Mouse (Mus musculus) heart, embryonic 12.5 days (tissue): ENCODE results near the gene Il24. TPM values are rescaled to one million over a fixed set of nuclear protein-coding genes. Genes with fewer than 3 reads are reported as not detected.

Source experiments
- ATAC-seq: fragments of 200-750 bp; cut with Nextera tagmentation; 2 replicates; pipeline ENCODE4 v1.8.0; 2017; ENCODE audit warnings: moderate TSS enrichment, moderate library complexity; ENCODE audit not compliant: insufficient number of reproducible peaks, low FRiP score
- H3K27ac ChIP-seq: fragments of 300-500 bp; sonication (generic); 2 replicates; pipeline ENCODE4 v1.5.1; 2016; ENCODE audit warnings: mild to moderate bottlenecking, moderate library complexity; ENCODE audit not compliant: poor library complexity, severe bottlenecking
- H3K27me3 ChIP-seq: fragments of 300-500 bp; sonication (generic); replicated peaks from 2 replicates; pipeline ENCODE4 v1.6.1; 2016; ENCODE audit warnings: mild to moderate bottlenecking, moderate library complexity
- H3K36me3 ChIP-seq: fragments of 300-500 bp; sonication (generic); 2 replicates; pipeline ENCODE4 v1.6.1; 2016; ENCODE audit warnings: mild to moderate bottlenecking, moderate library complexity
- H3K4me1 ChIP-seq: fragments of 300-500 bp; sonication (generic); replicated peaks from 2 replicates; pipeline ENCODE4 v1.6.1; 2016; ENCODE audit warnings: mild to moderate bottlenecking
- H3K4me2 ChIP-seq: fragments of 300-500 bp; sonication (generic); 2 replicates; pipeline ENCODE4 v1.6.1; 2016; ENCODE audit warnings: mild to moderate bottlenecking, moderate library complexity
- H3K4me3 ChIP-seq: fragments of 300-500 bp; sonication (generic); 2 replicates; pipeline ENCODE4 v1.5.1; 2016; ENCODE audit warnings: mild to moderate bottlenecking
- H3K9ac ChIP-seq: fragments of 300-500 bp; sonication (generic); 2 replicates; pipeline ENCODE4 v1.6.1; 2016; ENCODE audit warnings: mild to moderate bottlenecking, moderate library complexity
- H3K9me3 ChIP-seq: fragments of 300-500 bp; sonication (generic); replicated peaks from 2 replicates; pipeline ENCODE4 v1.6.1; 2016; ENCODE audit warnings: mild to moderate bottlenecking, moderate library complexity
- WGBS: fragments of 180-500 bp; shearing (Covaris S2); methylation state at CpG from one replicate; pipeline ENCODE4 v1.1.7; 2016; 5-methylcytosine and 5-hydroxymethylcytosine counted together
- polyA plus RNA-seq: library from polyadenylated mRNA; unstranded; fragments of >200 nt; fragmentation: Nextera tagmentation; extraction: Ambion mirVana; gene quantifications from 2 replicates; pipeline ENCODE4 v1.2.1, GENCODE M21; 2016

Il24 gene
- polyA plus RNA-seq, 1 experiment from 2014 or later = not detected

DNA sequence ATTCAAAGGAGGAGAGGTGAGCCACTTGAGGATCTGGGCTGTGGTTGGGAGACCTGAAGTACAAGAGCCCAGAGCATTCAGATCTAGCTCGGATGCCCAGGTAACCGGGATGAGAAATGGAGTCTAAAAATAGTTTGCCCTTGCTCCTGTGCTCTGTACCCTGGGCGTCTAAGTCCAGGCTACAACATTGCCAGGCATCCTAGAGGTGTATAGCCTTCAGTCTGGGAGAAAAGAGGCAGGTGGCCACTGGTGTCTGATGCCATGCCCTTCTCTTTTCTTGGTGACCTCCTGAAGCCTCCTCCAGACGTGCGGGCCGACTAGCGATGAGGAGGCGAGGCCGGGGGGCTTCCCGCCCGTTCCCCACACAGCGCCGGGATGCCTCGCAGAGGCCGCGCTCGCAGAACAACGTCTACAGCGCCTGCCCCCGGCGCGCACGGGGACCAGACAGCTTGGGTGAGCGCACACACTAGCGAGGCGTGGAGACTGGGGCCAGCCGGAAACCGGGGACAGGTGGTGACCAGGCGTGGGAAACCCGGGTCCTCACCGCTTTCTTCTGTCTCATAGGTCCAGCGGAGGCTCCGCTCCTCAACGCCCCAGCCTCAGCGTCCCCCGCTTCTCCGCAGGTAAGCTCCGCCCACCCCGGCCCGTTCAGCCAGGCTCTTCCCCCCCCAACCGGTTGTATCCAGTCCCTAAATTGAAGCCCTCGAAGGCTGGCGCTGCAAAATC, 9.2 kb downstream of the Il24 start:
- peak; percentile 42; the same call in 1 of the 2 replicates for ATAC-seq
- Histone ChIP-seq H3K4me3 (peak overlapping the region; percentile 55), H3K36me3 (no peaks in the 10 kb centered on the region), H3K9ac (peak overlapping the region; percentile 55), H3K9me3 (no peaks in the 10 kb centered on the region), H3K4me1 (peaks cover 6% of the 10 kb centered on the region), H3K27ac (no peak overlapping the region), H3K27me3 (peaks cover 36% of the 10 kb centered on the region), H3K4me2 (peak overlapping the region; percentile 94)
- 2% methylated on average over 43 of the region's 43 CpGs for WGBS

DNA sequence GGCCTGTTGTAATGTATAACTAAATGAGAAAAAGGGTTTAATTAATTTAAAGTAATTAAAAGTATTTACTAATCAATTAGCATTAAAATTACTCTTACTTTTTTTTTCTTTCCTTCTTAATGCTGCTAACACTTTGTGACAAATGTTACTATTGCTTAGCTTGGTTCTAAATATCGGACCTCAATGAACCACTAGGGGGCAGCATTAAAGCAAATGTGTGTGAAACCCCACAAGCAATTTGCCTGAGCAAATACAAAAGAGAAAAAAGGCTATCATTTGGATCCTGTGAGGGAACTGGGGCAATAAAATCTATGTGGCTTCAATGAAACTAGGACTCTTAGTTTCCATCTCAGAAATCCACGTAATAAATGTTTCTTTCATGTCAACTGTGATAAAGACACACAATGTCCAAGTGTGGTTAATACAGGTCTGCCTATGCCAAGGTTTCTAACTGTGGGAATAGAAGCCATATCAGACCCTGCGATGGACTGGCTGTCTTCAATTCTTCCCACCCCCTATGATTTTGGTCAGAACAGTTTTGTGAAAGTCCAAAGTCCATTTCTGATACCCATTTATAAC, 10.2 kb downstream of the Il24 start:
- no peak overlapping the region for H3K4me3 ChIP-seq
- no peaks in the 10 kb centered on the region for H3K36me3 ChIP-seq
- H3K4me1 ChIP-seq = peaks cover 6% of the 10 kb centered on the region
- no peaks in the 10 kb centered on the region for H3K9me3 ChIP-seq
- H3K4me2 ChIP-seq = no peak overlapping the region
- H3K27me3 ChIP-seq = peaks cover 30% of the 10 kb centered on the region
- H3K9ac ChIP-seq = no peak overlapping the region
- no peak for ATAC-seq
- 20% methylated on average over 3 of the region's 3 CpGs for WGBS
- no peak overlapping the region for H3K27ac ChIP-seq

DNA sequence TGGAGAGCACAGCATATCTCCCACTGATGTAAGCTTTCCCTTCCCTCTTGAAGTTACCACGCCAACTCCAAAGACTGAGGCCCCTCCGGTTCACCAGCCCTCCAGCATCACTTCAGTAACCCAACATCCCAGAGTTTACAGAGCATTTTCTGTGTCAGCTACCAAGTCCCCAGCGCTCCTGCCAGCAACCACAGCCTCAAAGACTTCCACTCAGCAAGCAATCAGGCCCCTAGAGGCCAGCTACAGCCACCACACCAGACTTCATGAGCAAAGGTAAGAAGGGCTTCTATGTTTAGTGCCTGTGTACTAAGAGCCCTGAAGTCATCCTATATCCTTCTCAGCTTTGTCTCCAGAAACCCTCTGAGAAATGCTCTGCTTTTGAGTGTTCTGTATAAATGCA, 11.3 kb downstream of the Il24 start:
- no peak overlapping the region for H3K4me2 ChIP-seq
- no peaks in the 10 kb centered on the region for H3K9me3 ChIP-seq
- peaks cover 30% of the 10 kb centered on the region for H3K27me3 ChIP-seq
- H3K4me3 ChIP-seq = no peak overlapping the region
- H3K4me1 ChIP-seq = peaks cover 6% of the 10 kb centered on the region
- H3K27ac ChIP-seq = no peak overlapping the region
- no peaks in the 10 kb centered on the region for H3K36me3 ChIP-seq
- ATAC-seq = no peak
- H3K9ac ChIP-seq = no peak overlapping the region
- 64% methylated on average over 3 of the region's 3 CpGs for whole genome bisulfite sequencing

GRCm38 (mm10) chr1:130875139-130875538, 12.1 kb downstream of the Il24 start:
- peaks cover 6% of the 10 kb centered on the region for H3K4me1 ChIP-seq

DNA sequence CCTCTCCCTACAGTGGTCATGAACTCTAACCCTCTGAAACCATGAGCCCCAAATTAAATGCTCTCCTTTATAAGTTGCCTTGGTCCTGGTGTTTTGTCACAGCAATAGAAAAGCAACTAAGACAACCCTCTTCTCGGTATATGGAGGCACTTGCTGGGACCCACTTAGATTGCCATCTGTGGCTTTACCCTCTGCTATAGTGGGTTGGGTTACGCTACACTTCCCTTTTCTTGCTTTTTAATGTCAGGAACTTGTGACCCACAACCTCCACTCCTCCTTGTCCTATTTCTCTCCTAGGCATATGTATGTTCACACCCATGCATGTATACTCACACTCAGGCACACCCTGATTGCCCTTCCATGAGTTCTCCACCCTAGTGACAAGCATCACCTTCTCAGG, 14.3 kb downstream of the Il24 start:
- Histone ChIP-seq H3K4me3 (no peak overlapping the region), H3K9me3 (no peaks in the 10 kb centered on the region), H3K27ac (no peak overlapping the region), H3K4me1 (peaks cover under 1% of the 10 kb centered on the region), H3K4me2 (no peak overlapping the region), H3K27me3 (peaks cover 9% of the 10 kb centered on the region), H3K36me3 (no peaks in the 10 kb centered on the region), H3K9ac (no peak overlapping the region)
- WGBS = 85% methylated on average over 2 of the region's 2 CpGs
- ATAC-seq = no peak

More at GRCm38 (mm10) chr1:130875139-130875538, 12.1 kb downstream of the Il24 start:
- Histone ChIP-seq H3K9me3 (no peaks in the 10 kb centered on the region), H3K36me3 (no peaks in the 10 kb centered on the region), H3K4me2 (no peak overlapping the region), H3K9ac (no peak overlapping the region), H3K27ac (no peak overlapping the region), H3K4me3 (no peak overlapping the region), H3K27me3 (peaks cover 28% of the 10 kb centered on the region)
- ATAC-seq = no peak; the same call in 1 of the 2 replicates
- 39% methylated on average over 3 of the region's 3 CpGs for WGBS

DNA sequence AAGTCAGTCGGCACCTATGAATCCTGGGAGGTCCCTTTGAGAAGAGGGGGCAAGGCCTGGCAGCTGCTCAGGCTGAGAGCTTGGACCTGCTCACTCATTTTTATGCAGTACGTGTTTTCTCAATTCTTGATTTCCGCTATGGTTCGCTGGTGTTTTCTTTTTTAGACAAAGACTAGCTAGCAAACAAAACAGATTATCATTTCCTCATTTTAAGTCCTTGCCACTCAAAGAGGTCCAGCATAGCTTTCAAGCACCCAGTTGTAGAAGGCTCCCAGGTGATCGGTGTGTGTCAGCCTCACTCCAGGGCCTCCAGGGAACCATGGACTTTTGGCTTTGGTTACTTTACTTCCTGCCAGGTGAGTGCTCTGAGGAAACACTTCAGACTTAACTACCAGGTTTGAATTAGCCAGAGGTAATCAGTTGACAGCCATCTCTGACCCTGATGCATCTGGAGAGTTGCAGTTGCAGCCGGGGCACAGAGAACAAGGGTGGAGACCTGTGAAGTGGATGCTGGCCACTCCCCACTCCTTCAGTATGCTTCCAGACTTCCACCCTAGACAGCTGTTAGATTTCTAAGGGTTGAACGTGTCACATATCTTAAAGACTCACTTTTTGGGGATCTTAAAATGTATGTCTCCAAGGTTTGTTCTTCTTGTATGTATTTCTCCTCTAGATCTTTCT, 21.6 kb downstream of the Il24 start, which contains the start of gene Fcmr:
Gene Fcmr, plus strand, starts transcription at position 129 of the 681 bp plus-strand sequence.
- Histone ChIP-seq H3K4me3 (no peak within 1 kb of the TSS), H3K9ac (no peak within 1 kb of the TSS), H3K27ac (no peak within 1 kb of the TSS), H3K36me3 (no peaks in the 10 kb centered on the region), H3K4me1 (no peaks in the 10 kb centered on the region), H3K27me3 (no peaks in the 10 kb centered on the region), H3K9me3 (no peaks in the 10 kb centered on the region), H3K4me2 (no peak within 1 kb of the TSS)
- WGBS = 78% methylated on average over 7 of the region's 7 CpGs
- ATAC-seq = no peak

- no peak overlapping the region for H3K9ac ChIP-seq
- H3K4me2 ChIP-seq = no peak overlapping the region
- no peaks in the 10 kb centered on the region for H3K9me3 ChIP-seq
- no peaks in the 10 kb centered on the region for H3K4me1 ChIP-seq
- WGBS = 86% methylated on average over 5 of the region's 5 CpGs
- no peak overlapping the region for H3K27ac ChIP-seq
- ATAC-seq = no peak
- no peak overlapping the region for H3K4me3 ChIP-seq
- H3K27me3 ChIP-seq = no peaks in the 10 kb centered on the region
- no peaks in the 10 kb centered on the region for H3K36me3 ChIP-seq
Observed at GRCm38 (mm10) chr1:130864741-130865140, 22.5 kb downstream of the Il24 start.

GRCm38 (mm10) chr1:130864238-130864637, 23.0 kb downstream of the Il24 start:
- no peak overlapping the region for H3K4me3 ChIP-seq
- no peak overlapping the region for H3K4me2 ChIP-seq
- no peaks in the 10 kb centered on the region for H3K27me3 ChIP-seq
- H3K9me3 ChIP-seq = no peaks in the 10 kb centered on the region
- 74% methylated on average over 4 of the region's 4 CpGs for WGBS
- H3K4me1 ChIP-seq = no peaks in the 10 kb centered on the region
- H3K9ac ChIP-seq = no peak overlapping the region
- H3K27ac ChIP-seq = no peak overlapping the region
- H3K36me3 ChIP-seq = no peaks in the 10 kb centered on the region
- no peak for ATAC-seq

DNA sequence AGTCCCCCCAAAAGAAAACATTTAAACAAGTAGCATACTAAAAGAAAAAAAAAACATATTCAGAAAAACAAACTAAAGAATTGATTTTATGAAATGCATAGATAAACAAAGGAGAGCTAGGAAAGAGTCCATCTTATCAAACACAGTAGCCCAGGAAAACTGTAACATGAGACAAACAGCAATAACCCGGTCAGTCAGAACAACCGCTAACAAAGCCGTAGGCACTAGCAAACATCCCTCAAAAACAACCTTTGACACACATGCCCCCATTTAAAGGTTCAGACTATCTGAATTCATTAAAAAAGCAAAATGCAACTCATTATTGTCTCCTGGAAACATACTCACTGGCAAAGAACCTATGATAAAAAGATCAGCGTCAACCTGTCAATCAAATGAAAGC, 29.8 kb downstream of the Il24 start:
- no peak overlapping the region for H3K9ac ChIP-seq
- H3K4me2 ChIP-seq = no peak overlapping the region
- no peaks in the 10 kb centered on the region for H3K36me3 ChIP-seq
- H3K27ac ChIP-seq = no peak overlapping the region
- ATAC-seq = no peak
- H3K27me3 ChIP-seq = no peaks in the 10 kb centered on the region
- no peaks in the 10 kb centered on the region for H3K9me3 ChIP-seq
- H3K4me3 ChIP-seq = no peak overlapping the region
- H3K4me1 ChIP-seq = no peaks in the 10 kb centered on the region
- 80% methylated on average over 4 of the region's 4 CpGs for WGBS

- H3K4me3 ChIP-seq = no peak overlapping the region
- H3K4me1 ChIP-seq = 0 out of 2 replicates have a peak, but pooled peaks cover 1% of the 10 kb centered on the region
- no peak overlapping the region for H3K9ac ChIP-seq
- H3K27me3 ChIP-seq = no peaks in the 10 kb centered on the region
- 79% methylated on average over 2 of the region's 2 CpGs for WGBS
- no peaks in the 10 kb centered on the region for H3K36me3 ChIP-seq
- H3K4me2 ChIP-seq = no peak overlapping the region
- no peaks in the 10 kb centered on the region for H3K9me3 ChIP-seq
- no peak overlapping the region for H3K27ac ChIP-seq
- ATAC-seq = no peak
Observed at GRCm38 (mm10) chr1:130855723-130856122, 31.5 kb downstream of the Il24 start.

GRCm38 (mm10) chr1:130854819-130855218, 32.4 kb downstream of the Il24 start:
- no peak for ATAC-seq
- no peaks in the 10 kb centered on the region for H3K27me3 ChIP-seq
- no peaks in the 10 kb centered on the region for H3K36me3 ChIP-seq
- no peaks in the 10 kb centered on the region for H3K9me3 ChIP-seq
- 82% methylated on average over 9 of the region's 9 CpGs for WGBS
- H3K27ac ChIP-seq = no peak overlapping the region
- H3K4me1 ChIP-seq = 0 out of 2 replicates have a peak, but pooled peaks cover 6% of the 10 kb centered on the region
- no peak overlapping the region for H3K4me2 ChIP-seq
- no peak overlapping the region for H3K4me3 ChIP-seq
- no peak overlapping the region for H3K9ac ChIP-seq
